Comparison of ENCODE assay signal across 11 mouse cellular contexts in genomic region chr19:32628572-32629132, GRCm38 (mm10).
"Had no signal": no experiment of that assay in that cellular context is flagged by ENCODE, and none has a peak within 500 bp of the region (broad histone marks: within the 10 kb centered on the region; RNA-seq: fewer than 3 reads in every experiment).

No protein-coding gene starts in this region.

- H3K9ac ChIP-seq: hindbrain, embryonic 15.5 days; limb, embryonic 13.5 days; liver, embryonic 13.5 days; neural tube, embryonic 12.5 days had no signal

- DNase-seq: left cerebral cortex, postnatal 4 days; liver, embryonic 13.5 days; lung, adult 18-20 months; midbrain, embryonic 14.5 days; thymus, adult 18-20 months; thymus, postnatal 14 days had no signal

- H3K27me3 ChIP-seq: hindbrain, embryonic 15.5 days; limb, embryonic 13.5 days; liver, embryonic 13.5 days; neural tube, embryonic 12.5 days had no signal

- H3K27ac ChIP-seq: hindbrain, embryonic 15.5 days; layer of hippocampus, adult 2 months; limb, embryonic 13.5 days; liver, embryonic 13.5 days; neural tube, embryonic 12.5 days had no signal

- H3K9me3 ChIP-seq: hindbrain, embryonic 15.5 days; limb, embryonic 13.5 days; liver, embryonic 13.5 days; neural tube, embryonic 12.5 days had no signal

- ATAC-seq: intestine, postnatal 0 days had no signal

- H3K4me1 ChIP-seq: hindbrain, embryonic 15.5 days; liver, embryonic 13.5 days; neural tube, embryonic 12.5 days had no signal

- H3K4me2 ChIP-seq: hindbrain, embryonic 15.5 days; limb, embryonic 13.5 days; liver, embryonic 13.5 days; neural tube, embryonic 12.5 days had no signal

- H3K36me3 ChIP-seq: hindbrain, embryonic 15.5 days; liver, embryonic 13.5 days; neural tube, embryonic 12.5 days had no signal

- H3K4me3 ChIP-seq: hindbrain, embryonic 15.5 days; layer of hippocampus, adult 2 months; limb, embryonic 13.5 days; liver, embryonic 13.5 days; neural tube, embryonic 12.5 days had no signal
